Mouse (Mus musculus) left cerebral cortex, postnatal 10 days (tissue): ENCODE data around the gene Fes. TPM values are rescaled to one million over a fixed set of nuclear protein-coding genes. Genes with fewer than 3 reads are reported as not detected.

Experiments
- DNase-seq, 2 experiments: peaks; one replicate each; pipeline ENCODE4 v3.0.0; 2021 to 2022; ENCODE audit warnings: low spot score in 2 of 2, mixed read lengths in 1 of 2; ENCODE audit errors: extremely low spot score in 1 of 2
- intact Hi-C: fragments of 180-260 bp; cut with DNase I; formaldehyde crosslinking; loops from one replicate; pipeline ENCODE4 v1.15.1; 2025
- total RNA-seq, 2 experiments: library from RNA; stranded (reverse); gene quantifications; 2 replicates each; pipeline ENCODE4 v1.2.3; 2021

Gene Fes
- 1 to 10 TPM; 4.7 to 5.3 TPM for total RNA-seq

- DNase-seq, result peak in 1 of 2 experiments; percentile 87
- intact Hi-C loops, result loop anchor here (2.0 to 10.0 kb wide), 2 partner anchors 193 to 307 kb away; no protein-coding TSS in a partner anchor
Measured at GRCm38 (mm10) chr7:80387633-80388543, at the start of gene Fes. TSS of gene Fes (minus strand) at chr7:80387946.

DNA sequence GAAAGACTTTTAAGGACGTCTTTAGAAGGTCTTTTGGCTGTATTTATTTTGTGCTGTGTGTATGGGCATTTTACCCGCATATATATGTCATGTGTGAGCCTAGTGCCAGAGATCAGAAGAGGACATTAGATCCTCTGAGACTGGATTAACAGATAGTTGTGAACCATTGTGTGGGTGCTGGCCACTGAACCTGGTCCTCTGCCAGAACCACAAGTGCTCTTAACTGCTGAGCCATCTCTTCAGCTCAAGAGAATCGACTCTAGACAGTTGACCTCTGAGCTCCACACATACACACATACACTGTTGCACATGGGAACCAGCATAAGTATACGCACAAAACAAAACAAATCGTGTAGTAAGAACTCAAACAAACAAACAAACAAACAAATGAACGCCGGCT, 48.8 kb upstream of the Fes start:
- intact Hi-C loops, result no loop called here
- no peak for DNase-seq

GRCm38 (mm10) chr7:80435594-80435993, 47.8 kb upstream of the Fes start:
- intact Hi-C loops, result no loop called here

DNA sequence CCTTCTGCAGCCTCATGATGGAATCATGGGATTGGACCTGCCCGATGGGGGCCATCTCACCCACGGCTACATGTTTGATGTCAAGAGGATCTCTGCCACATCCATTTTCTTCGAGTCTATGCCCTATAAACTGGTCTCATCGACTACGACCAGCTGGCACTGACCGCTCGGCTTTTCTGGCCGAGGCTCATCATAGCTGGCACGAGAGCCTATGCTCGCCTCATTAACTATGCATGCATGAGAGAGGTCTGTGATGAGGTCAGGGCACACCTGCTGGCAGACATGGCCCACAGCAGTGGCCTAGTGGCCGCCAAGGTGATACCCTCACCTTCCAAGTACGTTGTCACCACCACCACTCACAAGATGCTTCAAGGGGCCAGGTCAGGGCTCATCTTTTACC, 41.9 kb upstream of the Fes start:
- intact Hi-C loops, result no loop called here
- DNase-seq, result no peak

More at GRCm38 (mm10) chr7:80435594-80435993, 47.8 kb upstream of the Fes start:
- no peak for DNase-seq

GRCm38 (mm10) chr7:80427730-80428129, 40.0 kb upstream of the Fes start:
- intact Hi-C loops, result no loop called here
- DNase-seq, result no peak

DNA sequence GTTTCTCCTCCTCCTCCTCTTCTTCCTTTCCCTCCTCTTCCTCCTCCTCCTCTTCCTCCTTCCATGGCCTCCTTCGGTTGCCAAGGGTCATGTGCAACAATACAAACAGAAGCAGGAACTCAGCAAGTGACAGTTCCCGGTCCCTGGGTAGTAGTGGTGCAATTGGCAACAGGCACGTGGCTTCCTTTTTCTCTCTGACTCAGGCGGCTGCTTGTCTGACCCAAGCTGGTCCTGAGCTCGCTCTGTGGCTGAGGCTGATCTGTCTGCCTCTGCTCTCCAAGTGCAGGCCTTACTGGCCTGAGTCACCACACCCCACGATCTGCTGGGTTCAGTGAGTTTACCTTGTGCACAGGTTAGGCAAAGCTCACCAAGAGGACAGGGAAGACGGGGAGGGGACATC, 38.6 kb upstream of the Fes start:
- intact Hi-C loops, result no loop called here

GRCm38 (mm10) chr7:80424722-80425121, 37.0 kb upstream of the Fes start:
- intact Hi-C loops, result no loop called here
- DNase-seq, result no peak

More for the DNA sequence above, 38.6 kb upstream of the Fes start:
- DNase-seq, result no peak

- intact Hi-C loops, result no loop called here
Measured at GRCm38 (mm10) chr7:80422759-80423480, 35.2 kb upstream of the Fes start.

GRCm38 (mm10) chr7:80421576-80421975, 33.8 kb upstream of the Fes start:
- no peak for DNase-seq
- intact Hi-C loops, result no loop called here

More at GRCm38 (mm10) chr7:80422759-80423480, 35.2 kb upstream of the Fes start:
- DNase-seq, result no peak

DNA sequence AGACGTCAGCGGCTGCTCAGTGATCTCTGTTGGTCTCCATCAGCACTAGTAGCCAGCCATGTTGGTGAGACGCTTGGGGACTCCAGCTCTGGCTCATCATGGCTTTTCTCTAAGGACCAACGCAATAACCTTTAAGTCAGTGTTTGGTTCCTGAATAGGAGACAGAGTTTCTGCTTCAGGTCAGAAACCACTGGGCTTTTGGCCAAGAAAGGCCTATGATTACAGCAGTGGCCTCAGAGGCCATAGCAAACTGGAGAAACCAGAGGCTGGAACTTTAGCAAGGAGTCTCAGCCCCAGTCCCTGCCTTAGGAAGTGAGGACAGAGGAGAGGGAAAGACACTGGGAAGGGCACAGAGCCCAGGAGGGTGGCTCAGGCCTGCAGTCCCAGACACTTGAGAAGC, 32.8 kb upstream of the Fes start:
- intact Hi-C loops, result no loop called here
- no peak for DNase-seq

- intact Hi-C loops, result no loop called here
- no peak for DNase-seq
Measured at GRCm38 (mm10) chr7:80419278-80419677, 31.5 kb upstream of the Fes start.

DNA sequence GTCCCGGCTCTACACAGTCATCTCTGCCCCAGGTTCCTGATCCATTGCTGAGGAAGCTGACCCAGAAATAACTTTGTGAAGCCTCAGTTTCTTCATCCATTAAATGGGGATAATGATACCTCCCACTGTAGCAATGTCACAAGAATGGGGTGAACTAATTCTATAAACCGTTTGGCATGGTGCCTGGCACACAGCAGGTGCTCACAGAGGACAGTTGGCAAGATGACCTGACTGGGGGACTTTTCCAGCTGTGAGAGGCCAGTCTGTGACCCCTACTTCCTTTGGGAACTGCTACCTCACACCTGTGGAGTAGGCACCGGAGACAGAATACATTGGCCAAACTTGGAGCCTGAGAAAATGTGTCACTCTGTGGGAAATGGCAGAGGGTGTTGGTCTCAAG, 30.3 kb upstream of the Fes start:
- intact Hi-C loops, result no loop called here
- DNase-seq, result no peak

GRCm38 (mm10) chr7:80417601-80418000, 29.9 kb upstream of the Fes start:
- intact Hi-C loops, result no loop called here
- no peak for DNase-seq

DNA sequence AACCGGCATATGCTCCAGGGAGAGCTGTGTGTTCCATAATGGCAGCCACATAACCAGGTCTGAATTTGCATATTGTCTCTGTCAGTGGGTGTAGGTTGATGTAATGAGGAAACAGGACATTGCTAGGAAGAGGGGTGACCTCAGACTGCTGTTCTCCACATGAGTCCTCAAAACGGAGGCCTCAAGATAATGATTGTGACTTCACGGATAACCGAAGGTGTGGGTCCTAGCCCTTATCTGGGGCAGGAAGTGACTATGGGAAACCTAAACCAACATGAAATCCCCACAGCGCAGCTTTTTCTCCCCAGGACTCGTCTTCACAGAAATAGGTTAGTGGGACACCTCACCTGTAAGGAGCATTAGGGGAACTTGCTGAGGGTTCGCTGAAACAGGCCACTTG, 29.2 kb upstream of the Fes start:
- DNase-seq, result no peak
- intact Hi-C loops, result no loop called here

- no peak for DNase-seq
- intact Hi-C loops, result no loop called here
Measured at GRCm38 (mm10) chr7:80414303-80414855, 26.6 kb upstream of the Fes start.

DNA sequence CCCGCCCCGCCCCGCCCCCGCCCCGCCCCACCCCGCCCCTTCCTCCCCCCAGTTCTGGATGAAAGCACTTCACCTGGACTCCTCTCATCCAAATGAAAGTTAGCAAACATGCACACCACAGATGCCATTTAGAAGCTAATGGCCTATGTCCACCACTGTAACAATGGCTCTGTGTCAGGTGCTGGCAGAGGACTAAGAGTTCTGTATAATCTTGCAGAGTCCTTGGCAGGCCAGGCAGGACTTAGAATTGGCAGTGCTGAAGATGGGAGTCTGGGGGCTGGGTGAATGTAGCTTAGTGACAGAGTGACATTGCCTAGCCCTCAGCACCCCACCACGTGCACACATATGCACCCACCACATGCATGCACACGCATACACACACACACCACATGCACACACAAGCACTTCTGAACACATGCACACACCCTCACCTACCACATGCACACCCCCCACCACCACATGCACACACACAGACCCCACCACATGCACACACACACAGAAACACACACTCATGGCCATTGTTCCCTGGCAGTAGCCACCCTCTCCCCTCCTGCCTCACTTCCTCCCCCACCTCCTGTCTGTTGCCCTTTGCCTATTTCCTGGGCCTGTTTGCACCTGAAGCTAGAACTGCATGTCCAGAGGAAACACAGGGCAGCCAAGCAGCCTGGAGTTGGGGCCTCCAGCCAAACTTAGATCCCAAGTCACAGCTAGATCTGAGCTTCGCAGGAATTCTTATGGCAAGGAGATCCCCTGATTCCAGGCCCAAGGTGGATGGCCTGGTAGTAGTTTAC, 26.0 kb upstream of the Fes start:
- intact Hi-C loops, result no loop called here
- no peak for DNase-seq

GRCm38 (mm10) chr7:80412781-80413180, 25.0 kb upstream of the Fes start:
- DNase-seq, result no peak
- intact Hi-C loops, result no loop called here

DNA sequence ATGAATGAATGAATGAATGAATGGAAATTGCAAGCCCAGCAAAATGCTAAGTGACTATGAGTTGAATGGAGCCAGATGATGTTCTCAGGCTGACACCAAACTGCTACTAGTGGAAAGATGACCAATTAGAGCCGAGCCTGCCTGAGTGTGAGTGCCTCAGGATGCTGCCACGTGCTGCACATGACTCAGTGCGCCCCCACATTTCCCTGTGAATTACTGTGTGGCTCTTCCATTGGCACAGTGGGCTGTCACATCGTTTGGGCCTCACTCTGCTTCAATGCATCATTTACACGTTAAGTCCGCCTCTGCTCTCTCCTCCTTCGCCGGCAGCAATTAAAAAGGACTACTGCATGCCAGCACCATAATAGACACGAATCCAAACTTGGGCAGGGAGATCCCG, 24.5 kb upstream of the Fes start:
- DNase-seq, result peak; percentile 61 to 73
- intact Hi-C loops, result no loop called here

DNA sequence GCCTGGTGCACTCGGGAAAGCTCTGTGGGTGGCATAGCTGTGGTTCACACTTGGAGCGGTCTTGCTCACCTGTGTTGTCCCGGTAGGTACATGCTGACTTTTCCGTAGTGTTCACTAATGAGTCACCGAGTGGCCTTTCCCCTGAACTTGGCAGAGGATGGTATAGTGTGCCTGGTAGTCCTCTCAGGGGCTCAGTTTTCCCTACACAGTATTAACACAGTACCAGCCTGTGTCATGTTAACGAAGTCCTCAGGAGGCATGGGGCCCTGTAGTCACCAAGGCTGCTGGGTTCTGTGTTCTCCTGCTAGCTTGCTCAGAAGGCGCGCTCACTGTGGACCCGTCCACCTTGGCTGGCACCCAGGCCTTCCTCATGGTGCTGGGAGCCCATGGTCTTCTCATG, 22.6 kb upstream of the Fes start:
- intact Hi-C loops, result no loop called here
- no peak for DNase-seq
